Mouse (Mus musculus) hindbrain, embryonic 15.5 days (tissue): ENCODE measurements around the gene AA986860. TPM values are rescaled to one million over a fixed set of nuclear protein-coding genes. Genes with fewer than 3 reads are reported as not detected.

ENCODE experiments used
- ATAC-seq: fragments of 200-750 bp; cut with Nextera tagmentation; 2 replicates; pipeline ENCODE4 v1.8.0; 2017; ENCODE audit warnings: low read depth, moderate number of reproducible peaks, moderate TSS enrichment; ENCODE audit not compliant: low FRiP score
- H3K27ac ChIP-seq: fragments of 300-500 bp; sonication (generic); replicated peaks from 2 replicates; pipeline ENCODE4 v1.5.1; 2015; ENCODE audit warnings: mild to moderate bottlenecking, inconsistent platforms
- H3K27me3 ChIP-seq: fragments of 300-500 bp; sonication (generic); 2 replicates; pipeline ENCODE4 v1.6.1; 2015; ENCODE audit warnings: control low read depth, inconsistent platforms
- H3K36me3 ChIP-seq: fragments of 300-500 bp; sonication (generic); 2 replicates; pipeline ENCODE4 v1.6.1; 2015; ENCODE audit warnings: control low read depth, inconsistent platforms
- H3K4me1 ChIP-seq: fragments of 300-500 bp; sonication (generic); replicated peaks from 2 replicates; pipeline ENCODE4 v1.6.1; 2015; ENCODE audit warnings: control low read depth, inconsistent platforms
- H3K4me2 ChIP-seq: fragments of 300-500 bp; sonication (generic); 2 replicates; pipeline ENCODE4 v1.6.1; 2015; ENCODE audit warnings: moderate library complexity, mild to moderate bottlenecking, inconsistent platforms
- H3K4me3 ChIP-seq: fragments of 300-500 bp; sonication (generic); 2 replicates; pipeline ENCODE4 v1.5.1; 2015; ENCODE audit warnings: mild to moderate bottlenecking, inconsistent platforms
- H3K9ac ChIP-seq: fragments of 300-500 bp; sonication (generic); 2 replicates; pipeline ENCODE4 v1.6.1; 2015; ENCODE audit warnings: inconsistent platforms
- H3K9me3 ChIP-seq: fragments of 300-500 bp; sonication (generic); 2 replicates; pipeline ENCODE4 v1.6.1; 2016; ENCODE audit warnings: control low read depth, inconsistent platforms
- WGBS: fragments of 180-500 bp; shearing (Covaris S2); methylation state at CpG from one replicate; pipeline ENCODE4 v1.1.7; 2015; 5-methylcytosine and 5-hydroxymethylcytosine counted together
- polyA plus RNA-seq: library from polyadenylated mRNA; unstranded; fragments of >200 nt; fragmentation: Nextera tagmentation; extraction: Ambion mirVana; gene quantifications from 2 replicates; pipeline ENCODE4 v1.2.1, GENCODE M21; 2015

Gene AA986860
- polyA plus RNA-seq, 1 experiment from 2014 or later = 0.39 TPM

DNA sequence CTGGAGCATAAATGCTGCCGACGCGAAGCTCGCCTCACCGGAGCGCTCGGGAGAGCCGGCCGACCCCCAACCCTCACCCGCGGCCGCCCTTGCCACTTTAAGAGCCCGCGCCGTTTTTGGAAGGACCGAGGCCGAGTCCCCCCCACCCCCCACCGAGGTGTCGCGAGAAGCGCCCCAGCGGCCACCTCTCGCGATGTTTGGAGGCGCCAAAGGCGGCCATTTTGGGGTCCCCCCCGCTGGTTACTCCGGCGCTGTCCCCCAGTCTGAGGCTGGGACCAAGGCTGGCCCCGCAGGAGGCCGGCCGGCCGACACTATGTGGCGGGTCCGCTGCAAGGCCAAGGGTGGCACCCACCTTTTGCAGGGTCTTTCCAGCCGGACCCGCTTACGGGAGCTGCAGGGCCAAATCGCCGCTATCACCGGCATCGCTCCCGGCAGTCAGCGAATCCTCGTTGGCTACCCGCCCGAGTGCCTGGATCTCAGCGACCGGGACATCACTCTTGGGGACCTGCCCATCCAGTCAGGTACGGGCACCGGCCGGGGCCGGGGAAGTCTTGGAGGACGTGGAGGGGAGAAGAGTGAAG lies 14.4 kb upstream of the AA986860 start, which contains the start of gene Yod1:
Yod1 (plus strand) TSS at position 37 of the 581 bp plus-strand sequence.
- Histone ChIP-seq H3K4me3 (peak within 1 kb of the TSS; percentile 93), H3K4me1 (peaks cover 35% of the 10 kb centered on the region), H3K4me2 (peak within 1 kb of the TSS; percentile 86), H3K36me3 (0 out of 2 replicates have a peak, but pooled peaks cover 2% of the 10 kb centered on the region), H3K9me3 (no peaks in the 10 kb centered on the region), H3K27me3 (no peaks in the 10 kb centered on the region), H3K9ac (peak within 1 kb of the TSS; percentile 96), H3K27ac (peak within 1 kb of the TSS; percentile 88)
- WGBS = under 1% methylated on average over 54 of the region's 54 CpGs
- peak; percentile 77 for ATAC-seq

DNA sequence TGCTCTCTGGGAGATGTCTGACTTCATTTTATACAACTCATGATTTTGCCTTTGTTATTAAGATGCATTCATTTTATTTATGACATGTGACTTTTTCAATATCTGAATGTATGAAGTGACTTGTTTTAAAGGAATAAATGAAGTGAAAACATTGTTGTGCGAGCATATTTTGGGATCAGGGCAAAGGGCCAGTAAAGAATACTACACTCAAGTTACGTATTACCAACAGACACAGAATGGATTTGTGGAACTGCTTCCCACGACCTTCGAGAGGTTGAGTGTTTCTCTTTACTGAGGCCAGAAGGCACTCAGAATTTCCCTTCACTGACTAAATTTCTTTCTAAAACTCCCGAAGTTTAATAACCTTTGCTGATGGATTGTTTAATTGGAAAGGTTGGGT lies 7.6 kb upstream of the AA986860 start:
- H3K9ac ChIP-seq = no peak overlapping the region
- no peaks in the 10 kb centered on the region for H3K27me3 ChIP-seq
- 92% methylated on average over 5 of the region's 5 CpGs for WGBS
- H3K36me3 ChIP-seq = peaks cover 6% of the 10 kb centered on the region; the same call in 1 of the 2 replicates
- H3K4me1 ChIP-seq = peaks cover 7% of the 10 kb centered on the region
- H3K4me3 ChIP-seq = no peak overlapping the region
- no peak for ATAC-seq
- H3K4me2 ChIP-seq = no peak overlapping the region
- no peaks in the 10 kb centered on the region for H3K9me3 ChIP-seq
- H3K27ac ChIP-seq = no peak overlapping the region

DNA sequence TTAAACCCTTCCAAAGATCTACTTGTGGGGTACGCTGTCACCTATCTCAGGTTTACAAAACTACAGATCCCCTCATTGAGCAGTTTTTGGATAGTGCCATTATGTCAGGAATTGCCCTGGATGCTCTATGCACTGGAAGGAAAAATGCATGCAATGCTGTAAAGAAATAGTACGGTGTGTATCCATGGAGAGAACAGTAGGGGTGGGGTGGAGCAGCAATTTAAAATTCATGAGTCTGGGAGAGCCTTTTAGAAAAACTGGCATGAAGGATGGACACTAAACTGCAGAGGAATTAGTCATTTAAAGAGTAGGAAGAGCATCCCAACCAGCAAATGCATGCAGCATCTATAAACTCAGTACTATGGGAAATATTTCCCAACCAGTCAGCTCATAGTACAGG lies 5.4 kb upstream of the AA986860 start:
- ATAC-seq = no peak
- Histone ChIP-seq H3K4me3 (no peak overlapping the region), H3K4me2 (no peak overlapping the region), H3K4me1 (no peaks in the 10 kb centered on the region), H3K36me3 (peaks cover 4% of the 10 kb centered on the region; the same call in 1 of the 2 replicates), H3K27ac (no peak overlapping the region), H3K9me3 (no peaks in the 10 kb centered on the region), H3K27me3 (no peaks in the 10 kb centered on the region), H3K9ac (no peak overlapping the region)
- WGBS = 47% methylated on average over 2 of the region's 2 CpGs

DNA sequence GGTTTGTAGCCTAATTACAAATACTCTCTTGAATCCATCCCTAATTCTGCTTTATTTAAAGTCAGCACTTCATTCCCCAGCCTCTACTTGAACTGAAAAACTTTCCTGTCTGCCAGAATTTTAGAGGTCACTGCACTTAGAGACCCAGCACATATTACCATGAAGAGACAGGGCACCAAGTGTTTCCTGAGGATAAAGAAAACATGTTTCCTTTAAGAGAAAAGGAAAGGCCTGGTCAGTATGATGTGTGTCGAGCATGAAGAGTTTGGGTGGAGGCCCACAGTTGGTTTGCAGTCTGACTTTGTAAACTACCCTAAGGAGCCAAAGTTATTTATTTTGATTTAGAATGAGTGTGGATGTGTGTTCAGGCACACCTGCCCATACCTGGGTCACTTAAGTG lies 3.7 kb upstream of the AA986860 start:
- no peak for ATAC-seq
- Histone ChIP-seq H3K4me3 (no peak overlapping the region), H3K27me3 (no peaks in the 10 kb centered on the region), H3K4me1 (no peaks in the 10 kb centered on the region), H3K9me3 (no peaks in the 10 kb centered on the region), H3K27ac (no peak overlapping the region), H3K36me3 (peaks cover 4% of the 10 kb centered on the region; the same call in 1 of the 2 replicates), H3K9ac (no peak overlapping the region), H3K4me2 (no peak overlapping the region)
- WGBS = 79% methylated on average over 1 of the region's 1 CpGs

DNA sequence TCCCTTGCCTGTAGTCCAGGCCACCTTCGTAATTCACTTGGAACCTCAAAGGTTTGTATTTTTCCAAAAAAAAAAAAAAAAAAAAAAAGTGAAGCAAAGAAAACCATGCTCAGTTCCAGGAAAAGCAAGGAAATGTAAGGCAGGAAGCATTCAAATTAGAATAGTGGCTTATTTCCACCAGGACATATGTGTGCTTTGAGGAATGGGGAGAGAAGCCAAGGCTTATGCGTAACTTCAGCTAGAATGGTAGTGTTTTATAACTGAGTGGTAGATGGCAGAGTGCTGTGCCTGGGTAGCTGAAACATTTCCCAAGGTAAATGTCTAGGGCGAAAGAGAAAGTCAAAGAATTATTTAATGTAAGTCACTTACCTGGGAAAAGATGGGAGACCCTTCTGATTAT lies 3.1 kb upstream of the AA986860 start:
- Histone ChIP-seq H3K9ac (no peak overlapping the region), H3K4me2 (no peak overlapping the region), H3K27me3 (no peaks in the 10 kb centered on the region), H3K4me1 (no peaks in the 10 kb centered on the region), H3K4me3 (no peak overlapping the region), H3K36me3 (peaks cover 4% of the 10 kb centered on the region; the same call in 1 of the 2 replicates), H3K27ac (no peak overlapping the region), H3K9me3 (no peaks in the 10 kb centered on the region)
- 95% methylated on average over 3 of the region's 3 CpGs for WGBS
- ATAC-seq = no peak

DNA sequence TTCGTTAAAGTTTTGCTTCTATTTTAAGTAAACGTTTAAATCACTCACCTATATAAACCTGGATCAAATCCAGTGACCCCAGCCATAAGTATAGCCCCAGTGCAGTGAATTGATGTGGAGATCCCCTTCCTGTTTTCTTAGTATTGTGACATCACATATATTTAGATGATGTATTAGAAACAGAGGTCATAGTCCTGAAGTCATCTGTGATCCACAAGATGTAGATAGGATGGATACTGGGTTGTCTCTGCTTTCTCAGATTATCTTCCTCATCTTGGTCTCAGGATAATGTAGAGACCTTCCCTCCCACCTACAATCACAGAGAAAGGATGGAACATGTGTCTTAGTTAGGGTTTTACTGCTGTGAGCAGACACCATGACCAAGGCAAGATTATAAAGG lies 2.6 kb upstream of the AA986860 start, which contains the start of gene Pfkfb2:
Pfkfb2 (minus strand) TSS at position 101 of the 400 bp plus-strand sequence.
- Histone ChIP-seq H3K9me3 (no peaks in the 10 kb centered on the region), H3K4me3 (no peak within 1 kb of the TSS), H3K4me1 (no peaks in the 10 kb centered on the region), H3K4me2 (no peak within 1 kb of the TSS), H3K9ac (no peak within 1 kb of the TSS), H3K36me3 (peaks cover 3% of the 10 kb centered on the region; the same call in 1 of the 2 replicates), H3K27me3 (no peaks in the 10 kb centered on the region), H3K27ac (no peak within 1 kb of the TSS)
- ATAC-seq = no peak
- 92% methylated on average over 2 of the region's 2 CpGs for WGBS

DNA sequence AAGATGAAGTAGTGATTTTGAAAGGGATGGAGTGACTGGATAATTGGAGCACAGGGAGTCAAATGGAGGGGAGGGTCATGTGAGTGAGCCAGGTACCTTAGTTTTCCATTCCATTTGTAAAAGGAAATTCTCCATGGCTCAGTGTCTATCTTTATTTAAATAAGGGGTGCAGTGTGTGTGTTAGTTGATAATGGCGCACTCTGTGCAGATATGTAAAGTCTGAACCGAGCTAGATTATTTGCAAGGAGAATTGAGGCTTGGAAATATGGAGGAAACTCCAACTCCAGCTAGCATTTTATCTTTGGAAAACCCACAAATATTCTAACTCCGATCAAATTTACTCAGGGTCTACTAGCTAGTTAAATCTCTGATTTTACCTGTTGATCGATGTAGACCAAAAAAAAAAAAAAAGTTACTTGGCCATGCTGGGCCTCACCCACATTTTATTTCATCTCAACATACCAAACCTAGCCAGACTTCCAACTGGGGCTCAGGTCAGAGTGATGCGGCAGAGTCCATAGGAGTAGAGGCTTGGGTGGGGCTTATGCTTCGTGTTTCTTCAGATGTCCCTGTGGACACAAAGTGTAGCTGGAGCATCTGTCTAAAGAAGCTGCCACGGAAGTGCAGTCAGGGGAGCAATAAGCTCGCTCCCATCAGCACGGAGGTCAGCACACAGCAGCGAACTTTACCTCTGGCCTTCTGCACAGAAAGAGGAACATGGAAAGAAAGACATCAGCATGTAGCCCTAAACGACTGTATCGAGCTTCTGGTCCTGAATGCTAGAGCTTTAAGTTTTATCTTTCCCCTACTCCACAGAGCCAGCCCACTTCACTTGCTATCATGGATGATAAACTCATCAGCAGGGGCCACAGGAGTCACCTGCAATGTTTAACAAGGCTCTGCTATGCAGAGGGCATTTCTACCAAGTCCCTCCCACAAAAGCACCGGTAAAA lies 1.2 kb downstream of the AA986860 start:
- no peak for ATAC-seq
- Histone ChIP-seq H3K4me1 (no peaks in the 10 kb centered on the region), H3K4me2 (no peak overlapping the region), H3K36me3 (no peaks in the 10 kb centered on the region), H3K4me3 (no peak overlapping the region), H3K9ac (no peak overlapping the region), H3K27ac (no peak overlapping the region), H3K9me3 (no peaks in the 10 kb centered on the region), H3K27me3 (no peaks in the 10 kb centered on the region)
- 91% methylated on average over 13 of the region's 13 CpGs for WGBS

DNA sequence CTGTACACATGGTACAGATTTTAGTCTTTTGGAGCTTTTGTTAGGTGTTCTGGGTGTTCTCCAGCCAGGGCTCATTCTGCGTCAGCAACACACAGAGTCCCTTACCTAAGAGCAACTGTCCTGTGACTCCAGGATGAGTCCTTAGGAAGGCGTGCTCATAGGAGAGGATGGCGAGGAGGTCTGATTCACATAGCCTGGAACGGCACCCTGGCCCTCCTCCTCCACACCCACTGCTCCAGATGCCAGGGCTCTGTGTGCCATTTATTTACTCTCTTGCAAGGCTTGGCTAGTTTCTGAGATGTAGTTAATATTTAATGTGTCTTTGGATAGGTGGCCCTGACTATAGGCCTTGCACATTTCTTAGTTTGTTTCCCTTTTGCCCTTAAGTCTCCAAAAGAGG lies 1.9 kb downstream of the AA986860 start:
- H3K4me3 ChIP-seq = no peak overlapping the region
- H3K4me1 ChIP-seq = no peaks in the 10 kb centered on the region
- H3K9me3 ChIP-seq = no peaks in the 10 kb centered on the region
- no peaks in the 10 kb centered on the region for H3K27me3 ChIP-seq
- ATAC-seq = no peak
- no peak overlapping the region for H3K27ac ChIP-seq
- H3K9ac ChIP-seq = no peak overlapping the region
- no peak overlapping the region for H3K4me2 ChIP-seq
- 90% methylated on average over 4 of the region's 4 CpGs for WGBS
- no peaks in the 10 kb centered on the region for H3K36me3 ChIP-seq

DNA sequence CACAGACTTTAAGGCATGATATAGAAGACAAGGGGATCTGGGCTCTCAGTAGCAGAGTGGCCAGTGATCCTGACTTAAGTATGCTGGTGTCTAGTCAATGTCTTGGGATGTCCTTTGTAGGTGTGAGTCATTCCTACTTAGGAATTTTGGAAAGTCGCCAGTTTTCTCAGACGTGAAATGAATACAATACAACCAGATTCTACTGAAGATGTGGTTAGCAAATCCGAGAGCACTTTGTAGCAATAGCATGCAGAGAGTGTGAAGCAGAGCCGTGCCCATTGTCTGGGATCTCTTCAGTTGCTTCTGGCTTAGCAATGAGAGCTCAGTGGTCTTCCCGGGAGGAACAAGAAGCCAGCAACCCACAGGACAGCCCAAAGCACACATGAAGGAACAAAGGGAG lies 2.7 kb downstream of the AA986860 start:
- no peak for ATAC-seq
- 59% methylated on average over 5 of the region's 5 CpGs for WGBS

DNA sequence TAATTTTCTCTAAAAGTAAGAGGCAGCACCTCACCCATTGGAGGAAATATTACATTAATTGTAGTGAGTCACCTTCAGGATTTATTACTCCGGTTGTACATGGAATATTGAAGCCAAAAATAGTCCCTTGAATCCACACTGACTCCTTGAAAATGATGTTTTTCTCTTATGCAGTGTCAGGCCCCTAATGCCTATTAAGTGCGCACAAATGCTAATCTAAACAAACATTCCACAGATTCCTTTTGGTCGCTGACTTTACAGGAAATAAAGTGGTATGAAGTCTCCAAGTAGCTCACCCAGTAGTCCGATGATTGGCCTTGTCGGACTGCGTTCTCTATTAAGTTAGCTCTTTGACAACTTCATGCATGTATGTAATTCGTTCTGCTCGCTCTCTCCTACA lies 3.1 kb downstream of the AA986860 start:
- H3K27ac ChIP-seq = no peak overlapping the region
- WGBS = 77% methylated on average over 8 of the region's 8 CpGs
- ATAC-seq = no peak
- H3K4me2 ChIP-seq = no peak overlapping the region
- no peaks in the 10 kb centered on the region for H3K27me3 ChIP-seq
- H3K4me1 ChIP-seq = no peaks in the 10 kb centered on the region
- H3K36me3 ChIP-seq = no peaks in the 10 kb centered on the region
- no peaks in the 10 kb centered on the region for H3K9me3 ChIP-seq
- H3K4me3 ChIP-seq = no peak overlapping the region
- H3K9ac ChIP-seq = no peak overlapping the region

More for the DNA sequence above, 2.7 kb downstream of the AA986860 start:
- H3K27ac ChIP-seq = no peak overlapping the region
- no peaks in the 10 kb centered on the region for H3K27me3 ChIP-seq
- H3K4me2 ChIP-seq = no peak overlapping the region
- H3K4me3 ChIP-seq = no peak overlapping the region
- H3K9ac ChIP-seq = no peak overlapping the region
- no peaks in the 10 kb centered on the region for H3K9me3 ChIP-seq
- H3K36me3 ChIP-seq = no peaks in the 10 kb centered on the region
- no peaks in the 10 kb centered on the region for H3K4me1 ChIP-seq

DNA sequence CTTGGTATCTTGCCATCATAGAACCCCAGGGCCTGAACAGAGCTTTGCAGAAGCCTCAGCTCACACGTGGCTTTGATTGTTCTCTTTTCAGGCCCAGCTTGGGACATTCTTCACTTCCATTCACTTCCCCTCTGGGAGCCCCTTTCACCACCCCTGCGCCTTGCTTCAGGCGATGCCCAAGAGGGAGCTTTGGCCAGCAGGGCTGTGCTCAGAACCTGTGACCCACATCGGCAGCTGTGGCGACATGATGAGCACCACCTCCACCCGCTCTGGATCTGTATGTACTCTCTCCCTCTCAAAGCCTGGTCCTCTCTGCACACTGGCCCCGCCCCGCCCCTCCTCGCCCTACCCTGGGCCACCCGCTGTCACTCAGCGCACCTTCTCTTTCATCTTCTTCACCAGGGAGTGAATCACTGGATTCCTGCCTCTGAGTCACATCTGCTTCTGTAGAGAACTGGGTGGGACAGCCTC lies 5.7 kb downstream of the AA986860 start:
- WGBS = 31% methylated on average over 11 of the region's 11 CpGs
- Histone ChIP-seq H3K9me3 (no peaks in the 10 kb centered on the region), H3K36me3 (no peaks in the 10 kb centered on the region), H3K9ac (no peak overlapping the region), H3K4me3 (no peak overlapping the region), H3K27me3 (no peaks in the 10 kb centered on the region), H3K27ac (no peak overlapping the region), H3K4me2 (no peak overlapping the region), H3K4me1 (no peaks in the 10 kb centered on the region)
- no peak for ATAC-seq

DNA sequence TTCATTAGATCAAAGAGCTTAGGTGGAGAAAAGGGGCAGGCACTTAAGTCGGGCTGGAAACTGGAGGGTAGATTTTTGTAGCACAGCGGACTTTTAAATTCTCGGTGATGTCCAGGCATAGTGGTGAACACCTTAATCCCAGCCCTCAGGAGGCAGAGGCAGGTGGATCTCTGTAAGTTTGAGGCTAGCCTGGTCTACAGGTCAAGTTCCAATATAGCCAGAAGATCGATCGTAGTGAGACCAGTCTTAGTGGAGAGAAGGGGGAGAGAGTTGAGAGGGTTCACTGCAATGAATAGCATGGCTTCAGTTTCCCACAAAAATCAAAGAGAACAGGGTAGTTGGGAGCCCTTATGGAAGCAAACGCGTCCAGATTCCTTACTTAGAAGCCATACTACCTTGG lies 6.1 kb downstream of the AA986860 start:
- Histone ChIP-seq H3K27me3 (no peaks in the 10 kb centered on the region), H3K4me3 (no peak overlapping the region), H3K4me1 (no peaks in the 10 kb centered on the region), H3K27ac (no peak overlapping the region), H3K36me3 (no peaks in the 10 kb centered on the region), H3K9ac (no peak overlapping the region), H3K4me2 (no peak overlapping the region), H3K9me3 (no peaks in the 10 kb centered on the region)
- ATAC-seq = no peak
- WGBS = 94% methylated on average over 7 of the region's 7 CpGs
